Mouse (Mus musculus): ENCODE measurements around the gene Abhd15.
A peak's percentile ranks its signal among the peaks of the same experiment; 100 is the strongest.

Abhd15 gene

DNA sequence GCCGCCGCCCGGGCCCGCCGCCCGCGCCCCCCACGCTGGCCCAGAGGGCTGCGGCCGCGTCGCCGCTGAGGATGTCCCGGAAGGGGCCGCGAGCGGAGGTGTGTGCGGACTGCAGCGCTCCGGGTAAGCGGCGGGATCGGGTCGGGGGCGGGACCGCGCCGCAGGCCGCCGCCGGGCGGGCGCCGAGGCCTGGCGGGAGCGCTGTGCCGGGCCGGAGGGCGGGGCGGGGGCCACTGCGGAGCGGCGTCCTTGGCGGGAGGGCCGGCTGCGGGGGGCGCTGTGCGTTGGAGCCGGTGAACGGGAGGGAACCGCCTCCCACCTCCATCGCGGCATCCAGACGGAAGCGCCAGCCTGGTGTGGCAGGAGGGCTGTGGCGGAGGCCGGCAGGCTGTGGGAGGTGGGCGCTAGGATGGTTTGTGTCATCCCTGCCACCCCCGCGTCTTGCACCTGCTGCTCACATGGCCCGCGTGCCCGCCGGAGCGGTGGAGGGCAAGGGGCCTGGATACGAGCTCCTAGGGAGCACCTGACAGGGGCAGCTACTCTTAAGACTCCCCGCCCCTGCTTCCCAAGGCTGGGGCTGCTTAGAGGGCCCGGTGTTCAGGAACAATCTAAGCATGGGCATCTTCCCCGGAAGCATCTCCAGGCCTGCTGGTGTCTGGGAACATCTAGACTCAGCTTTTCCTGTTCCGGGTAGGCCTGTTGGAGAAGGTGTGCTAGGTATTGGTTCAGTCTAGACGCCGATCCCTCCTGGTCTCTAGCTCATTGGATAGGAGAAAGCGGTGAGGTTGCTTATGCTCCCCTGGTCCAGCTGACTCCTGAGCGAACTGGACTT is 21.2 kb upstream of the Abhd15 start, which contains the start of gene Git1:
Gene Git1, plus strand, starts transcription at position 51 of the 832 bp plus-strand sequence.
- peak; percentile 60 for DNase-seq (ENCODE audit: low read depth, low spot score)

DNA sequence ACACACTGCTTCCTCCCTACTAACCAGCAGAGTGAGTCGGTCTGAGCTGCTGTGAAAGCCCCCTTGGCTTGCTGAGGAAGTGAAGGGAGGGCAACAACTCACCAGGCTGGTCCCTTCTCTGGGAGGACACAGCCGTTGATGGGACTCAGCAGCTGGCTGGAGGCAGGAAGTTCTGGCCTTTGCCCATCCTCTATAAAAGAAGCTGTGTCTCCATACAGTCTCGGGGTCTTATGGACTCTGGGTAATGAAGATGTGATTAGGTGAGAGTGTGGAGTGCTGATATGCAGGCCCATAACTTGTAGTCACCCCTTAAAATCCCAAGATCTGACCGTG is 20.6 kb upstream of the Abhd15 start:
- no peak for DNase-seq (ENCODE audit: low read depth, low spot score)

DNA sequence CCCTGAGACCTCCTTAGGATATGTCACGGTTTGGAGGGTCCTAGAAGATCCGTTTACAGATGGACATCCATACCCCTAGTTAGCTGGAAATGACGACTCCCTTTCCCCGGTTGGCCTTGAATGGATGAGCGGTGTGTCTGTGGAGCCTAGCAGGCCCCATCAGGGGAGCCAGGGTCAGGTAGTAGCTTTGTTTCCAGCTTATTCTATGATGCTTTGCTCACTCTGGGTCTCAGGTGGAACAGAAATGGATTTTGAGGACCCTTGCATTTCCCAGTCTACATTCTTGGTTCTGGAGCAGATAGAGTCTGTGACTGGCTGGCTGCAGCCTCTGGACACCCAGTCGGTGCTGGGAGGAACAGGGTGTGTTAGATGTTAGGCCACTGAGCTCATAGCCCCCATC is 20.1 kb upstream of the Abhd15 start:
- DNase-seq (ENCODE audit: low read depth, low spot score): no peak

DNA sequence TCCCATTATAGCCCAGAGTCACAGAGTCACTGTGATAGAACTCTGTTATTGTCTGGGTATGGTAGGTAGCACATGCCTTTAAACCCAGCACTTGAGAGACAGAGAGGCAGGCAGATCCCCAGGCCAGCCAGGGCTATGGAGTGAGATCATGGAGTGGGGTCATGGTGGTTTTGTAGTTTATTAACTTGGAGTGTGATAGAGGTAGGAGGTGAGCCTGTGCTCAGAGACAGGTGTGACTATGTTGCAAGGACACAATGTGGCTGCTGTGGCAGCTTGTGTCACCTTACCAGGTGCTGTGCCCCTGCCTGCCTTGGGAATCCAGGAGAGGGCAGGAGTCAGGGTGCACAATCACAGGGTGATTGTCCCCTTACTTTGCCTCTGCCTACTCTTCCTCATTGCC is 19.4 kb upstream of the Abhd15 start:
- no peak for DNase-seq (ENCODE audit: low read depth, low spot score)

DNA sequence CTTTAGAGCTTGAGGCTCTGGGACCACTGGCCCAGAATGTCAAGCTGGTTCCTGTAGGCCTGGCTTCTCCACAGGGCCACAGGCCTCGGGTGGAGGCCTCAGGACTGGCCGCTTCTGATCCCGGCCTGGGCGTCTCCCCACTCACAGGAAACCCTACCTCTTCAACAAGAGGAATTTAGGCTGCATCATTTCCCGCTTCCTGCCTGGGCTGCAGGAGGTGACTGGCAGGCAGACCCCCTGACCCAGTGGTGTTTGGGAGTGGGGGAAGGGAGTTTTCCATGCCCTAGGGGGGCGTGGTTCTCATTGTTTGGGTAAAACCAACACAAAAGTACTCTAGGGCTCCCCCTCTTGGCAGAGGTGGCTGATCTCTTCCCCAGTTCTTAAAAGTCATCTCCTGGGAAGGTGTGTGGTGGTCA is 17.6 kb upstream of the Abhd15 start:
- DNase-seq (ENCODE audit: low read depth, low spot score): peak; percentile 95

DNA sequence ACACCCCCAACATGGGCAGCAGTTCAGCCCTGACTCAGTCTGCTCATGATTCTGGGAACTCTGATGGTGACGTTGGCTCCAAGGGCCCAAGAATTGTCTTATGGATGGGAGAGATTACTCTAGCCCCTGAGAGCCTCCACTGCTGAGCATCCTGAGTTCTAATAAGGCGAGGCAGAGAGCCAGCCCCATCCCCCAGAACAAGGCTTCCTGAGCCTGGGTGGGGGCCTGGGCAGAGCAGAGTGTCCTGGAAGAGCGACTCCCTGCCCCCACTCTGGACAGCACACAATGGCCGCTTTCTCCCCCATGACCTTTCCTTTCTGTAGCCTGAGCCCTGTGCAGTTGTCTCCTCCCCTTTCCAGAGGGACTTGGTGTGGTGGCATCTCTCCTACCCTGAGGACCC is 17.1 kb upstream of the Abhd15 start:
- DNase-seq (ENCODE audit: low read depth, low spot score): peak; percentile 77

DNA sequence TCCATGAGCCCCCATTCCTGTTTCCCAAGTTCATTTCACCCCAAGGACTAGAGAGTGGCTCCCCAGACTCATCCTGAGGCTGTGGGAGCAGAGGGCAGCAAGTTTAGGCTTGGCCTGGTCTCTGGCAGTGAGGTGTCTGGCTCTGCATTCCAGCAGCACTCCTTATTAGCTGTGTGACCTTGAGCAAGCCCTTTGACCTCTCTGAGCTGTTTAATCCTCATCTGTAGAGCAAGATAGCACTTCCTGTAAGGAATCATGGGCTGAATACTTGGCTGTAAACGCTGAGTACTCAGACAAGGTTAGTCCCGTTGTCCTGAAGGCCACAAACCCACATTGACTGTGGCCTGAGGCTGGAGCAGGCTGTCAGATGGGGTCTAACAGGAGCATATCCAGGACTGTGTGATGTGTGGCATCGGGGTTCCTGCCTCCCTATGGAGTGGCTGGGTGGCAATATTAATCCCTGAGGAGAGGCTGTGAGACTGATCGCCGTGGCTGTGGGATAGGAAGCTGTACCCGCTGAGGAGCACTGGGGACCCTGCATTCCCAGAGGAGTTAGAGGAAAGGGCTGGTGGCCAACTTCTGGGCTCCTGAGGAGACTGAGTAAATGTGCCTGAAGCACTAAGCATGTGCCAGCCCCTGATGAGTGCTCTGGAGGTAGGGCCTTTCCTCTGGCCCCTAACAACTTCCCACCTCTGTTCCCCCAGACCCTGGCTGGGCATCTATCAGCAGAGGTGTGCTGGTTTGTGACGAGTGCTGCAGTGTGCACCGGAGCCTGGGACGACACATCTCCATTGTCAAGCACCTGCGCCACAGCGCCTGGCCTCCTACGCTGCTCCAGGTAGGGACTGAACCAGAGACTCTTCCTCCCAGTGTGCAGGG is 16.4 kb upstream of the Abhd15 start:
- peak; percentile 89 for DNase-seq (ENCODE audit: low read depth, low spot score)

DNA sequence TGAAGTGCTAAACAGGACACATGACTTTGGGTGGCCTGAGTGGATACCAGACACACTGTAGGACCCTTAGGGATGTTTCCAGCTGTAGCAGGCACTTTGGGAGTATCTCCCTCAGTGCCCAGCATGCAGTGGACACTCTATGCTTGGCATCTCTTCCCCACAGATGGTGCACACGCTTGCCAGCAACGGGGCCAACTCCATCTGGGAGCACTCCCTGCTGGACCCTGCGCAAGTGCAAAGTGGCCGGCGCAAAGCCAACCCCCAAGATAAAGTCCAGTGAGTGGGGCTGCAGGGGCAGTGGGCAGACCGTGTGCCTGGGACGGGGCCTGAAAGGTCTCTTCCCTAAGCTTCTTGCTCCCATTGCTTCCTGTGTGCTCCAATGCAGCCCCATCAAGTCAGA is 15.6 kb upstream of the Abhd15 start:
- DNase-seq (ENCODE audit: low read depth, low spot score): no peak

DNA sequence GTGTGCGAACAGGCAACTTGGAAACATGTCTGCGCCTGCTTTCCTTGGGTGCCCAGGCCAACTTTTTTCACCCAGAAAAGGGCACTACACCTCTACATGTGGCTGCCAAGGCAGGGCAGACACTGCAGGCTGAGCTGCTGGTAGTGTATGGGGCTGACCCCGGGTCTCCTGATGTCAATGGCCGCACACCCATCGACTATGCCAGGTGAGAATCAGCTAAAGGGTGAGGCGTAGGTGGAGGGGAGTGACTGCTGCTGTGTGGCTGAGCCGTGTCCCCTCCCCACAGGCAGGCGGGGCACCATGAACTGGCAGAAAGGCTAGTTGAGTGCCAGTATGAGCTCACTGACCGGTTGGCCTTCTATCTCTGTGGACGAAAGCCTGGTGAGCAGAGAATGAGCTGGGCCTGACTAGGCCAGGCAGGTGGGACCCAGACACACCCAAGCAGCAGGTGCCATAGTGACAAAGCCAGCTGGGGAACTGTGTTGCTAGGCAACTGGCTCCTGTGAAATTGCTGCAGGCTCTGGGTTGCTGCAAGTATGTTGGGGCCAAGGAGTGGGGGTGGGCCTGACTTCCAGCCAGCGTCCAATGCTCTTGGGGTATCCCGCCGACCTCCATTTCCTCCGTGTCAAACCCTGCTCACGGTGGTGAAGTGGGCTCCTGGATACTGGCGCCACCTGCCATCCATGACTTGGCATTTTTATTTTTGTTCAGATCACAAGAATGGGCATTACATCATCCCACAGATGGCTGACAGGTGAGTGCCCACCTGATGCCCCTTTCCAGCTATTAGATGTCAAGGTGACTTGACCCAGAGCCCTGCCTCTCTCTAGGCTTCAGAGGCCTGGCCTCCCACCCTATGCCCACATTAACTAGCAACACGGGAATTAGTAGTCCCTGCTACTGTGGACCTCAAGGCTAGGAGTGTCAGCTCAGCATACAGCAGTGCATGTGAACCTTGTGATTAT is 14.3 kb upstream of the Abhd15 start:
- peak; percentile 49 for DNase-seq (ENCODE audit: low read depth, low spot score)

DNA sequence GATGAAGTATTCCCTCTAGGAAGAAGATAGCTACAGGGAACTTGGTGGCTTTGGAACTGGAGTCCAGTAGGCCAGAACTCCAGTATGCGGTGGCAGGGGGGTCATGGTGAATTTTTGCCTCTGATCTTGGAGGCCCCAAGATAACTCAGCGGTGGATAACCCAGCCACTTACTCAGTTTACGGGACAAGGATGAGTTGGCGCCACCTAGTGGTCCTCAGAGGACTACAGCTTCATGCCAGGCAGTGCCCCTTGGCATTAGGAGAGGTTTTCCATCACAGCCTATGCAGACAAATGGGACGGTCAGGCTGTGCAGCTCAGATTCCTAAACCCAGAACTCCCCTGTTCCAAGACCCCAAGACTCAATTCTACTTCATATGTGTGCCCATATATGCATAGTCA is 13.5 kb upstream of the Abhd15 start:
- peak; percentile 78 for DNase-seq (ENCODE audit: low read depth, low spot score)

DNA sequence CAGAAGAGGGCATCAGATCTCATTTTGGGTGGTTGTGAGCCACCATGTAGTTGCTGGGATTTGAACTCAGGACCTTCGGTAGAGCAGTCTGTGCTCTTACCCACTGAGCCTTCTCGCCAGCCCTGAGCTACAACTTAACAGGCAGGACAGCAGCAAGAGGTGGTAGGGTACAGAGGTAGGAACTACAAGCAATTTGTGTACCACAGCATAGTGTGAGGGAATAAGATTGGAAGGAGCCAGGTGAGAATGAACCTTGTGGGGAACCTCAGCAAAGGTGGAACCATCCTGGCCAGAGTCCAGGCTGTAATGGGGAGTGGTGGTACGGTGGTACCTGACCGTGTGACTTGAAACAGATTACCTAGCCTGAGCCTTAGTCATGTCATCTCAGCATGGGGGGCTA is 12.9 kb upstream of the Abhd15 start:
- no peak for DNase-seq (ENCODE audit: low read depth, low spot score)

DNA sequence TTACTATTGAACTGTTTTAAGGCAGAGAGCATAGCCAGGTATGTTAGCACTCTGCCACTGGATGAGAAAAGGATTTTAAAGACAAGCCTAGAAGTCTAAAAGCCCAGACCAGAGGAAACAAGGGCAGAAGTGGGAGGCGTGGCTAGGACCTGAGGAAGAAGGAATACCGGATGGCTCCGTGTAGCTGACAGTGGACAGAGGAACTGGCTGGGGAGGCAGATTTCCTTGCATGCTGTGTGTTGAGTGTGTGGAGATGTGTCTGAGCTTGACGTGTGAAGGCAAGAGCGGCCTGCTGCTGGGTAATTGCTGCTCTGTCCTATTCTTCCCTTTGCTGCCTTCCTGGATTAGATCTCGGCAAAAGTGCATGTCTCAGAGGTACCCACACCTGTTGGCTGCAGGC is 12.4 kb upstream of the Abhd15 start:
- no peak for DNase-seq (ENCODE audit: low read depth, low spot score)

DNA sequence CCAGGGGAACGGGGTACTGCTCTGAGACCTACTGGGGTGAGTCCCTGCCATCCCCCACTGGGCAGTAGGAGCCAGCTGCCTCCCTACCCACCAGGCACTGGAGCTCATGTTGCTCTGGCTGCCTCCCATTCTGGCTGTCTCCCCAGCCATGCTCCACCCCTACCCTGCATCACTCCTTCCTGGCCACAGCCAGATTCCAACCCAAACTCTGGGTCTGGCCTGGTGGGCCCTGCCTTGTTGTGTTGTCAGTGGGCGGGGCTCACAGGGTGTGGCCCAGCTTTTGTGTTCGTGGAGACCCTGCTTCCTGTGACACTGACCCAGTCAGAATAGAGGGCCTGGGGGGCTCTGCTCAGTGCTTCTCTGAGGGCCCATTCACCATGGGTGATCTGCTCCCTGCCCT is 11.4 kb upstream of the Abhd15 start:
- DNase-seq (ENCODE audit: low read depth, low spot score): peak; percentile 83

DNA sequence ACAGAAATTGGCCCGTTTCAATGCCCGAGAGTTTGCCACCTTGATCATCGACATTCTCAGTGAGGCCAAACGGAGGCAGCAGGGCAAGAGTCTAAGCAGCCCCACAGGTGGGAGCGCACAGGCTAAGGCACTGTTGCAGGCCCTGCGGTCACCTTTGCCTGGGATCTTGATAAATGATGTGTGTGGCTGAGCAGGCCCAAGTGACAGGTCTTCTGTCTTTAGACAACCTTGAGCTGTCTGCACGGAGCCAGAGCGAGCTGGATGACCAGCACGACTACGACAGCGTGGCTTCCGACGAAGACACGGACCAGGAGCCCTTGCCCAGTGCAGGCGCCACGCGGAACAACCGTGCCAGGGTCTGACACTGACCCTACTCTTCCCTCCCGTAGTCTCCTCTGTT is 10.5 kb upstream of the Abhd15 start:
- no peak for DNase-seq (ENCODE audit: low read depth, low spot score)

DNA sequence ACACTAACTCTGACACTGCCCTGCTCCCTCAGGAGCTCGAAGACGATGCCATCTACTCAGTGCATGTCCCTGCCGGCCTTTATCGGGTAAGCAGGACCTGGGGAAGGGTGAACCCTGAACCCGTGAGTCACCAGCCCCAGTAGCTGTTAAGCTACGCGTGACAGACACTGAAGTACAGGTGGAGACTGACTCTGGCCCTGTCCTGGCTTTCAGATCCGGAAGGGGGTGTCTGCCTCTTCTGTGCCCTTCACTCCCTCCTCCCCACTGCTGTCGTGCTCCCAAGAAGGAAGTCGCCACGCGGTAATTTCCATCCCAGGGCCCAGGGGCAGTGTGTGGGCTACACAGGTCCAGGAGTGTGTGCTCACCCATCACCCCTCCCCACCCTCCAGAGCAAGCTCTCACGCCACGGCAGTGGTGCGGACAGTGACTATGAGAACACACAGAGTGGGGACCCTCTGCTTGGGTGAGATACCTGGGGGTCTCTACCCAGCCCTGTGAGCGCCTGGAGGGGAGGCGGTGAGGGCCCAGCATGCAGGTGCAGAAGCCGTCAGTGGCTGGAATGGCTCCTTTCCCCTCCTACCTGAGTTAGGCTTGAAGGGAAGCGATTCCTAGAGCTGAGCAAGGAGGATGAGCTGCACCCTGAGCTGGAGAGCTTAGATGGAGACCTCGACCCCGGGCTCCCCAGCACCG is 9.5 kb upstream of the Abhd15 start:
- no peak for DNase-seq (ENCODE audit: low read depth, low spot score)

DNA sequence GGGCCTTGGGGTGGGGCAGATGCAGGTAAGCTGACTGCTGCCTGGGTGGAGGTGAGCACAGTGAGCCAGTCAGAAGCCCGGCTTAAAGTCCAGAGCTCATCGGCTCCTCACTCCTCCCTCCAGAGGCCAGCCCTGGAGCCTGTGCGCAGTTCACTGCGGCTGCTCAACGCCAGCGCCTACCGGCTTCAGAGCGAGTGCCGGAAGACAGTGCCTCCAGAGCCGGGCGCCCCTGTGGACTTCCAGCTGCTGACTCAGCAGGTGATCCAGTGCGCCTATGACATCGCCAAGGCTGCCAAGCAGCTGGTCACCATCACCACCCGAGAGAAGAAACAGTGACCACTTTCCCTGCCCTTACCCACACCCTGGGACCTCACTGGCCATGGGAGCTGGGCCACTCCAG is 8.6 kb upstream of the Abhd15 start:
- no peak for DNase-seq (ENCODE audit: low read depth, low spot score)

DNA sequence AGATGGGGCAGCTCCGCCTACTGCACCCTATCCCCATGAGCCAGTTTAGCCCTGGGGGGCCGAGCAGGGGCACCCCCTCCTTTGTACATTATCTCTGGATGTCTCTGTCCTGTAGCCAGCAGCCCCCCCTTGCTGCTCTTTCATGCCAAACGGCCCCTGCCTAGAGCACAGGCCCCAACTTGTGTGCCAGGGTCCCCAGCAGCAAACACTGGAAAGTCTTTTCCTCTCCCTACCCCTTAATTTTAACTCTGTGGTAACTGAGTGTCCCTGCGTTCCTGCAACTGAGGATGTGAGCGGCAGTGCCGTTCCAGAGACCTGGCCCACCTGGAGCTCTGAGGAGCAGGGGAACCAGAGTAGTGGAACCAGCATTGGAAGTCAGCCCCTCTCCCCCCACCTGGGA is 8.0 kb upstream of the Abhd15 start:
- no peak for DNase-seq (ENCODE audit: low read depth, low spot score)

DNA sequence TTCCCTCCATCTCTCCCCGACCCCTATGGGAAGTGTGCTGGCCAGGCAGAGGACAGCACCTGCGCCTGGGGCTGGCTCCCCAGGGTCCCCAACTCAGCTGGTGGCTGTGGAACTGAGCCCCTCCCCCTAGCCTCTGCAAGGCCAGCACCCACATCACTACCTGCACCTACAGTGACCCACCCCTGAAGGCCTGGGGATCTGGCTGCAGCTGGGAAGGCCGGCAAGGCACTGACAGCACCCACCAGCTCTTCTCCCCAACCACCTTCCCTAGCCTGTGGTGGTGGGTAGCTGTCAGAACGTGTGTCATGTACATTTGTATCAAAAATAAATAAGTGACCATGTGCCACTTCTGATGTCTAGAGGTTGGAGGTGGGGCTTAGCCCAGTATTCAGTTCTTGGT is 7.5 kb upstream of the Abhd15 start:
- DNase-seq (ENCODE audit: low read depth, low spot score): no peak

DNA sequence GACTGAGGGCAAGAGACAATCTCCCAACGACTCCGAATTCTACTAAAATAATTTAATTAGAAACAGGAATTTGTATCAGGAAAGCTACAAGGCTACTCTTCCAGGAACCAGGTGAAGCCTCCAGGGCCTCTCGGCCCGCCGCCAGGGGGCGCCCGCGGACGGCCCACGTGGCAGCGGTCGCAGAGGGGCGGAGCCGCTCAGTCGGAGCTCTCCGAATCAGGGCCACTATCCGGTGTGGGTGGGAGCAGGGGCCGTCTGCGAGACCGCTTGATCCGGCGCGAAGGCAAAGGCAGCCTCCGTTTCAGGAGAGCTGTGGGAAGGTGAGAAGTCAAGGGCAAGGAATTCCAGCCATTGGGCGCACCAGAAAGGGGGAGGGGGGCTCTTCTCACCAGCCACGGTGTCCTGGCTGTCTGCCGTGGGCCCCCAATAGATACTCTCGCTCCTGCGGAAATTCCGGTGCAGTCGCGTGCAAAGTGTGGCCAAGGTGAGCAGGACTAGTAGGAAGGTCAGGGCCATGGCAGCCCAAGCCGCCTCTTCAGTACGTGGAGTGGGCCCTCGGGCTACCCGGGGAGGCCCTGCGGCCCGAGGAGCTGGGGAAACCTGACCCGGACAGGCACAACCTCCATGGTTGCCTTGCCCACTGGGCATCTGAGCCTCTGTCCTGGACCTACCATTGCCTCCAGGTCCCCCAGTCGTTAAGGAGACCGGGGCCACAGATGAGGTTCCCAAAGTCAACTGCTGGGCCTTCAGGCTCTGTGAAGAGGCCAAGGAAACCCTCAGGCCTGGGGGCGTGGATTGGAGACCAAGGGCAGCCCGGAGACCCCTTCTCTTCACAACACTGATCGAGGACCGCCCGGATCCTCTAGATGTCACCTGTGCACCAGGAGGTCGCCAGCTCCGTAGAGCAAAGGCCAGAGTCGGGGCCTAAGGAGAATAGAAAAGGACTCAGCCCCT is 6.6 kb upstream of the Abhd15 start:
- DNase-seq (ENCODE audit: low read depth, low spot score): peak; percentile 91

DNA sequence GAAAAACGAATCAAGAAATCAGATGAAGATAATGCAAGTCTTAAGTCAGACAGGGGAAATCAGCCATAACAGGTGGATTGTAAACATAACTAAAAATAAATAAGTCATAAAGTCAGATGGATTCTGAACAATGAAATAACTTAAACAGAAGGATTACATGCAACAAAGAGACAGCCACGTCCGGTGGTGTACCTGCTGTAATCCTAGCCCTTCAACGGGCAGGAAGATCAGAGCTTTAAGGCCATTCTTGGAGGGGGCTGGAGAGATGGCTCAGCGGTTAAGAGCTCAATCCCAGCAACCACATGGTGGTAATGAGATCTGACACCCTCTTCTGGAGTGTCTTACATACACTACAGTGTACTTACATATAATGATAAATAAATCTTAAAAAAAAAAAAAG is 3.6 kb upstream of the Abhd15 start:
- DNase-seq (ENCODE audit: low read depth, low spot score): no peak

All from ZHBTc4 (cell line).